Mouse (Mus musculus) adrenal gland (tissue): ENCODE data around the gene Eno1.

Experiments
- intact Hi-C: fragments of 180-260 bp; cut with DNase I; formaldehyde crosslinking; loops from one replicate; pipeline ENCODE4 v1.15.1; 2025
- long read RNA-seq, 2 experiments: library from polyadenylated mRNA; unstranded; transcript quantifications; one replicate each; pipeline ENCODE4 v2.0.0; 2020; ENCODE audit warnings: borderline replicate concordance in 1 of 2; ENCODE audit not compliant: insufficient replicate concordance in 1 of 2

The Eno1 gene
- long read RNA-seq, experiment 1, transcript Eno1-207 (3 exons, 578 nt), result minor isoform, 17 of 732 reads
- long read RNA-seq, experiment 1, transcript Eno1-202 (12 exons, 2,027 nt), result major isoform, 657 of 732 reads
- long read RNA-seq, experiment 1, partial matches to known transcripts, result 45 of 732 reads
- long read RNA-seq, experiment 1, other reads (novel, unspliced or antisense), result 12 of 732 reads
- long read RNA-seq, experiment 2, transcript Eno1-207 (3 exons, 578 nt), result minor isoform, 11 of 495 reads
- long read RNA-seq, experiment 2, transcript Eno1-202 (12 exons, 2,027 nt), result major isoform, 449 of 495 reads
- long read RNA-seq, experiment 2, partial matches to known transcripts, result 25 of 495 reads
- long read RNA-seq, experiment 2, other reads (novel, unspliced or antisense), result 10 of 495 reads

DNA sequence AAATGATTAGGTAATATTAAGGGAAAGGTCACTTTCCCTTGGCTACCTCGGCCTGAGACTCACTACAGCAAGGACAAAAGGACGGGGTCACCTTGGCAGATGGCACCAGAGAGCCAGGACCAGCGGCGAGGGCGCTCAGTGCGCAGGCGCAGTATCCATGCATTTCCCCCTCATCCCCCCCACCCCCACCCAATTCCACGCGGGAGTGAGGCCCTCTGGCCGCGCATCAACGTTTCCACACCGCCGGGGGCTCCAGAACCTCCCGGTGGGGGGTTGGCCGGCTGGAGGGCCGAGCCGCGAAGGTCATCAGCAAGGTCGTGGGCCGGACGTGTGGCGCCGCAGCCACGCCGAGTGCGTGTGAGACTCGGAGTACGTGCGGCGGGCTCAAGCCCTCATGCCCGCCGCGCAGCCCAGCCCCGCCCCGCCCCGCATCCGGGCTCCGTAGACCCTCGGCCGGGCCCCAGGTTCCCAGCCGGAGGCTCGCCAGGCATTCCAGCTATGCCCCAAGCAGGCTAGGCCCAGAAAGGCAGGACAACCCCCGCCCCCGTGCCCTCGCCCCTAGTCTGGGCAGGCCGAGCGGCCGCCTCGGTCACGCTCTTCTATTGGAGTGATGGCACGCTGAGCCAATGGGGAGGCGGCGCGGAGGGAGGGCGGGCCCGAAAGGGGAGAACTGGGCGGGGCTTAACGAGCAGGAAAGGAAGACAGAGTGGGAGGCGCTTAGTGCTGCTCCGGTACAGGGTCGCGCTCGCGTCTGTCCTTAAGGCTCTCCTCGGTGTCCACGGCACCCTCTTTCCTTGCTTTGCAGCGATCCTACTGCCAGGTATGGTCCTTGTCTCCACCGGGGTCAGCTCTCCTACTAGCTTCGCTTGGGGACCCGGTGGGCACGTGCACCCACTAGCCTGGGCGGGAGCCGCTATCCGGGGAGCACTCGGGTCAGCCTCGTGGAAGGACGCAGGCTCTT lies at the start of gene Eno1:
Gene Eno1, plus strand, starts transcription at position 201 of the 961 bp plus-strand sequence.
- intact Hi-C loops, result no loop called here

DNA sequence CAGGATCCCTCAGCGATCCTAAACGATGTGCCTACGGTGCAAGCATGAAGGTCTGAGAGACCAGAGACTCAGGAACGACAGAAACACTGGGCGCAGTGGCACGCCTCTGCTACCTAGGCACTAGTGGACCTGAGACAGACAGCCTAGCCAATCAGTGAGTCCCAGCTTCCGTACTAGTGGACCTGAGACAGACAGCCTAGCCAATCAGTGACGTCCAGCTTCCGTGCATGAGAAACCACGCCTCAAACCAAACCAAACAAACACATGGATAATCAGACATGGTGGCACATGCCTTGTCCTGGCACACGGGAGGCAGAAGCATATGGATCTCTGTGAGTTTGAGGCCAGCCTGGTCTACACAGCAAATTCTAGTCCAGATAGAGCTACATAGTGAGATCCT lies 48.3 kb upstream of the Eno1 start:
- intact Hi-C loops, result no loop called here

DNA sequence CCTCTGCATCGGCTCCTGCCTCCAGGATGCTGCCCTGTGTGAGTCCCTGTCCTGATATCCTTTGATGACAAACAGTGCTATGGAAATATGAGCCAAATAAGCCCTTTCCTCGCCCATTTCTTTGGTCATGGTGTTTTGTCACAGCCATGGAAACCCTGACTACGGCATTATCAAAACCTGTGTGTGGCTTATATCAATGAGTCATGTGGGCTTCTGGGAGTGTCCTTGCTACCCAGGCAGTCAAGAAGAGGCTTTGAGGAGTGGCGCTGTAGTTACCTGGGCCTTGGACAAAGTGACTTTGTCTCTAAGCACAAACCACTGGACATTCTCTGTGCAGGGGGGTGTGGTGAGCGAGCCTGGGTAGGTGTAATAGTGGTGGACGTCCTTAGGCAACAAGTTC lies 44.3 kb upstream of the Eno1 start:
- intact Hi-C loops, result no loop called here

DNA sequence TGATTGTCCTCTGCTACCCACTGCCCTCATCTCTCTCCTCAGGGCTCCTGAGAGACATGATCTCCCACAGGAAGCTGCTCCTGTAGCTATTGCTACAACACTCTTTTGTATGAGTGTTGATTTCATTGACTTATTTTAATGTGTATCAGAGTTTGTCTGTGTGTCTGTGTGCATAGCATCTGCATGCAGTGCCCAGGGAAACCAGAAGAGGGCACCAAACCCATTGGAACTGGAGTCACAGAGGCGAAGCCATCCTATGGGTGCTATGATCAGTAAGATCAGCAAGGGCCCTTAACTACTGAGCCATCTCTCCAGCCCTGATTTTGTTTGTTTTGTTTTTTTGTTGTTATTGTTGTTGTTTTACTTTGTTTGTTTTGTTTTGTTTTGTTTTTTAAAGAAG lies 42.6 kb upstream of the Eno1 start:
- intact Hi-C loops, result no loop called here

DNA sequence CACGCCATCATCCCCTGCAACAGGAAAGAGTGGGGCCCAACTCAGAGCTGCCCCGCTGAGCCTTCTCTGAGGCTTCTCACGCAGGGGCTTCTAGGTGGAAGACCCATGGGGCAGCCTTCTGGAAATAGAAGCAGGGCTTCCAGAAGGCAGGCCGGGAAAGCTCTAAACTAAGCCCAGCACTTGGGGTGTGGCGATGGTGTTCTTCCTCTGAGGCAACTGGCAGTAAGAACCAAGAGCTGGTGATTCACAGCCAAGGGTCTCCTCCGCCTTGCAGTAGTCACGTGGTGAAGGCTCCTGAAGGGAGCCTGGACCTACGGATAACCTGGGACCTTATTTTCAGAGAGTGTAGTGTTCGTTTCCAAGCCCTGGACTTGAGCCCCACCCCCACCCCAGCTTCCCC lies 38.3 kb upstream of the Eno1 start:
- intact Hi-C loops, result no loop called here

DNA sequence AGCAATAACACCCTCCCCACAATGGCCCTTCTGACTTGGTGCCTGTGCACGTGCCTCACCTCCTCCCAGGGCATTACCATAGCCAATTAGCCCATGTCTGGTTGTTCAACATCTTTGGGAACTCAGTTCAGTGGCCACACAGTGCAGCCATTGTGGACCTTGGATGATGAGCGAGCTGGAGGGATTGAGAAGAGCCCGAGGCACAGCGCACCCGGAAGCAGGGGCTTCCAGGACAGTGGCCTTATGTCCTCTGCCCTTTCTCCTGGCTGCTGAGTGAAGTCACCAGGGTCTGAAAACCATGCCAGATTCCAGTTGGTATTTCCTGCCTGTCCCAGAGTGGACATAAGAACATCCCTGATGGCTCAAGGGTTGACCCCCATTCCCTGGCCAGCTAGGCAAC lies 35.3 kb upstream of the Eno1 start, which contains the start of gene Car6:
Gene Car6, minus strand, starts transcription at position 101 of the 400 bp plus-strand sequence.
- intact Hi-C loops, result no loop called here

DNA sequence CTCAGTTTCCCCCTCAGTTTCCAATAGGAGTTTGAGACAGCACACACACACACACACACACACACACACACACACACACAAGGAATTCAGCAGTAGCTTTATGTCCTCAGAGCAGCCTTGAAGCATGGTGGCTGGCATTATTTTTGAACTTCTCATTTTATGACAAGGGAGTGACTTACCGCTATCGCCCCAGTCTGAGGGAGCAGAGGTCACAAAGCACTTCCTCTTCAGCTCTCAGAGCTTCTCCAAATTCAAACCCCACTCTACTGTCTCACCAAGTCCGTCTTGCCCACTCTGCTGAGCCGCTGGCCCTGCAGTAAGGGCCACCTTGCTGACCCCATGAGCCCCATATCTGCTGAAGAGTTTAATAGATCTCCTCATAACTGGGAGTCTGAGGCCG lies 33.8 kb upstream of the Eno1 start:
- intact Hi-C loops, result no loop called here

DNA sequence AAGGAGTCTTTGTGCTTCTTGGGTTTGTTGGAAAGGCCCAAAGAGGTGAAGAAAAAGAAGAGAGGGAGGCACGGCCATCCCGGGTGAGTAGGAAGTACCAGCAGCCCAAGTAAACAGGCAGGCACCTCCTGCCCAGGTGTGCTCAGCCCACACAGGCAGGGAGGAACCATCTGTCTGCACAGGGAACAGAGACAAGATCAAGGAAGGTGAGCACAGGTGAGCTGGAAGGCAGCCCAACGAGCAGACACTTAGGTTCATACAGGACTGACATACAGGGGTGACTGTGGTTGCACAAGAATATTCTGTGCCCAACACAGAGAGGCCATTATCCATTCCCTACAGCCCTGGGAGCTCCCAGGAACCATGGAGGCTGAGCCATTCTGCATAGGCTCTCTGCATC lies 31.6 kb upstream of the Eno1 start:
- intact Hi-C loops, result no loop called here

DNA sequence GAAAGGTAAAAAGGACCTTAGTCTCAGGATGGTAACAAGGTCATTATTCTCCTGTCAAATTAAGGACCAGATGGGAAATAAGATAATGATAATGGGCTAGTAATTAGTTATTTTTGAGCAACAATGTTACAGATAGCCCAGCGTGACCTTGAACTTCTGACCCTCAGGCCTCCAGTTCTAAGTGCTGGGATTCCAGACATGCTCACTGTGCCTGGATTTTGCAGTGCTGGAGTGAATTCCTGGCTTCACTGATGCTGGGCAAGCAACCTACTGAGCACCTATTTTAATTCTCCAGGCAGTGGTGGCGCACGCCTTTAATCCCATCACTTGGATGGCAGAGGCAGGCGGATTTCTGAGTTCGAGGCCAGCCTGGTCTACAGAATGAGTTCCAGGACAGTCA lies 26.8 kb upstream of the Eno1 start:
- intact Hi-C loops, result loop anchor here (5.0 kb wide), 1 partner anchor 38 kb away; no protein-coding TSS in a partner anchor

DNA sequence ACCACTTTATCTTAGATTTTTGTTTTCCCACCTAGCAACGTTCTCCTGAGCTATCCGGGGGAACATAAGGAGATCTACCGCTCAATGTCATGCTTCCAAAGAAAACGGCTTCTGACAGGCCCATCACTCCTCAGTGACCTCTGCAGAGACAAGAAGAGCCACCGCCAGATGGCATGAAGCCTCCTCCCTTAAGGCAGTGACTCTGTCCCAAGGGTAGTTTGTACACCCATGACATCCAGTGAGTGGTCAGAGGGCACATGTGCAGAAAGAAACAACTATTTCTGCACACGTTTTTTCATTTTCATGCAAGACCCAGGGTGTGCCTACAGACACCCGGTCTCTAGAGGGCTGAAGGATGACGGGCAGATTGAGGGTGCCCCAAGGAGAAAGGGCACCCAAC lies 26.2 kb upstream of the Eno1 start:
- intact Hi-C loops, result loop anchor here (5.0 kb wide), 1 partner anchor 37 kb away; no protein-coding TSS in a partner anchor

DNA sequence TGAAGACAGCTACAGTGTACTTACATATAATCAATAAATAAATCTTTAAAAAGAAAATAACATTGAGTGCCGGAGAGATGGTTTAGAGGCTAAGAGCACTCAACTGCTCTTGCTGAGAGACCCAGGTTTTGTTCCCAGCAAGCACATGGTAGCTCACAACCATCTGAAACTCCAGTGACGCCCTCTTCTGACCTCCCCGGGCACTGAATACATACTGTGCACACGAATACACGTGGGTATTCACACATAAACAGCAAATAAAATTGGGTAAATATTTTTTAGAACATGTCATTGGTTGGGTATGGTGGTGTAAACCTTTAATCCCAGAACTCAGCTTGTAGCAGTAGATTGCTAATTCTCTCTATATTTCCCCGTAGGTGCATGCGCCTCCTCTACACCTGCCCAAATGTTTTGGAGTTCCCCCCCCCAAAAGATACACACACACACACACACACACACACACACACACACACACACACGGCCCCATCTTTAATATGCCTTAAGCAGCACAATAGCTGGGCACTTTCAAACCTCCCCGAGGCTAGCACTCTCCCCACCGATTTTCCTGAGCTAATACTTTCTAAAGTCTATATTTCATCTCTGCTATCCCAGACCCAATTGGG lies 24.5 kb upstream of the Eno1 start:
- intact Hi-C loops, result loop anchor here (5.0 kb wide), 1 partner anchor 35 kb away; no protein-coding TSS in a partner anchor

DNA sequence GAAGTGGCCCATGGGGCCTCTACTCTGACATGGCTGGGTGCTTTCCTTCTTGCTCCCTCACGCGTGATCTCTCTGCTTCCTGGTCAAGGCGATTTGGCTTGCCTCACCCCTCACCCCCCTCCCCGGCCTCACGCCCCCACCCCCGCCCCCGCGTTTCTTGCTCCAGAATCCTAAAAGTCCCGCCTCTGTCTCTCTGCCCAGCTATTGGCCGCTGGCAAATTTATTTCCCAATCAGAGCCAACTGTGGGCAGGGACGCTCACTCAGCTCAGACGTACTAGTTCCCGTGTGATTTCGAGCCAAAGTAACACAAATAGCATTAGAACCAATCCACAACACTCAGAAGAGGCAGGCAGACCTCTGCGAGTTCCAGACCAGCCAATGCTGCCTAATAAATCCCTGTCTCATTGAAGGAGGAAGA lies 24.0 kb upstream of the Eno1 start:
- intact Hi-C loops, result loop anchor here (5.0 kb wide), 1 partner anchor 35 kb away; no protein-coding TSS in a partner anchor

DNA sequence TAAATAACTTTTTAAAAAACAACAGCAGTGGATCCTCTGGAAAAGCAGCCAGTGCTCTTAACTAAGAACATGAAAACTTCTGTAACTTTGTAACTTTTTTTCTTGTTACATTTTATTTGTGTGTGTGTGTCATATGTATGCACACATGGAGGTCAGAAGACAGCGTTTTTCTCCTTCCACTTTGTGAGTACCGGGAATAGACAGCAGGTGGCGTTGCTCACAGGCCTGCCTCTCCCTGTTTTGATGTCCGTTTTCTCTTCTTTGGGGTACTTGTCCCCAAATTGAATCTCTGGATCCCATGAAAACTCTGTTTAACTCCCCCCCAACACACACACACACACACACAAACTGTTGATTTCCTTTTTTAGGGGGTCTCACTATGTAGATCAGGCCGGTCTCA lies 22.6 kb upstream of the Eno1 start:
- intact Hi-C loops, result loop anchor here (5.0 kb wide), 1 partner anchor 33 kb away; no protein-coding TSS in a partner anchor

DNA sequence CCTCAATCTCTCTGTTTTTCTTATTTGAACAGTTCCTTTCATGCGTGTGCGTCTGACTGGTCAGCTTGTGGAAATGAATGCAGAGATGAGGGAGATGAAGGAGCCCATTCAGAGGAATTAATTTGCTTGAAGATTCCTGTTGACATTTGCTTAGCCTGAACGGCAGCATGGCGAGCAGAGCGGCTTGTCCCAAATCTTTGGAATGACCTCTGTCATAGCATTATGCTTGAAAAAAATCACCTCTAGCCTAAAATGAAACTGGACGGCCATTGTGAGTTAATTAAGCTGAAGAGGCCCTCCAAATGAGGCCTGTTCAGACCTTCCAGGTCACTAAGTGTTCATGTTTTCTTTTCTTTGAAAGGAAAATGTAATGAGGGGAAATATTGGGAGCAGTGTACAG lies 20.1 kb upstream of the Eno1 start:
- intact Hi-C loops, result no loop called here

DNA sequence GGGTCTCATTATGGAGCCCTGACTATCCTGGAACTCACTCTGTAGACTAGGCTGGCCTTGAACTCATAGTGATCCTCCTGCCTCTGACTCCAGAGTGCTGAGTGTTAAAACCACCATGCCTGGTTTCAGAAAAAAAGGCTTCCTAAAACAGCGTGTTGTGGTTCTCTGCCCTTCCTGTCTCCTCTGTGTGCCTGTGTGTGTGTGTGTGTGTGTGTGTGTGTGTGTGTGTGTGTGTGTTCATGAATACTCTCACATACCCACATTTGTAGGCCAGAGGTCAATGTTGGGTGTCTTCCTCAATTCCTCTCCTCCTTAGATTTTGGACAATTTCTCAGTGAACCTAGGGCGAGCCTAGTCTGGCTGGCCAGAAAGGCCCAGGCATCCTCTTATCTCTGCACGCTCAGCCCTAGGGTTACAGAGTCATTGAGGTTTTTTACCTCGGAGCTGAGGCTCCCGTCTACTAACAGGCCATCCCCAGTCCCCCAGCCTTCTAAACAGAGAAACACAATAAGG lies 19.4 kb upstream of the Eno1 start:
- intact Hi-C loops, result no loop called here

DNA sequence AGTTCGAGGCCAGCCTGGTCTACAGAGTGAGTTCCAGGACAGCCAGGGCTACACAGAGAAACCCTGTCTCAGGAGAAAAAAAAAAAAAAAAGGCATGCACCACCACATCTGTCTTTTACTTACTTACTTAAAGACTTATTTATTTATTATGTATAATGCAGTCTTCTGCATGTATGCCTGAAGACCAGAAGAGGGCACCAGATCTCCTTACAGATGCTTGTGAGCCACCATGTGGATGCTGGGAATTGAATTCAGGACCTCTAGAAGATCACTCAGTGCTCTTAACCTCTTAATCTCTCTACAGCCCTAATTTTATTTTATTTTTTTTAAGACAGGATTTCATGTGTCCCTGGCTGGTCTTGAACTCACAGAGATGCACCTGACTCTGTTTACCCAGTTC lies 18.6 kb upstream of the Eno1 start:
- intact Hi-C loops, result loop anchor here (2.0 kb wide), 1 partner anchor 41 kb away; no protein-coding TSS in a partner anchor

DNA sequence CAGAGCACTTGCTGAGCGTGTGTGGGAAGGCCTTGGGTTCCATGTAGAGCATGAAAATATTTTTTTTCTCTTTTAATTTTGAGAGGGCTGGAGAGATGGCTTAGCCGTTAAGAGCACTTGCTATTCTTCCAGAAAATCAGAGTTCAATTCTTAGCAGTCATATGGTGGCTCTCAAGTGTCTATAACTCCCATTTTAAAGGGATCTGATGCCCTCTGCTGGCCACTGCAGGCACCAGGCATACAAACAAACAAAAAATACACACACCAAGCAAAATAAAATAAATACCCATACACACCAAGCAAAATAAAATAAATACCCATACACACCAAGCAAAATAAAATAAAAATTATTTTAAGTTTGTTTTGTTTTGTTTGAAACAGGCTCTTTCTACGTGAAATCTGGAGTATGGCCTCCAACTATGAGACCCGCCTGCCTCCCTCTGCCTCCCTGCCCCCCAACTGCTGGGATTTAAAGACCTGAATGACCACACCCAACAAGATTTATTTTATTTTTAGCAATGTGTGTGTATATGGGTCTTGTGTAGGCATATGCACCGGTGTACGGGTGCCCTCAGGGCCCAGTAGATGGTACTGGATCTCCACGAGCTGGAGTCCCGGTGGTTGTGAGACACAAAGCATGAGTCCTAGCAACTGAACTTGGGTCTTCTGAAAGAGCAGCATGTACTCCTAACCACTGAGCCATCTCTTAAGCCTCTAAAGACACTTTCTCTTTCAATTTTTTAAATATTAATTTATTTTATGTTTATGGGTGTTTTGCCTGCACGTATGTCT lies 16.8 kb upstream of the Eno1 start:
- intact Hi-C loops, result loop anchor here (2.0 kb wide), 1 partner anchor 43 kb away; no protein-coding TSS in a partner anchor

DNA sequence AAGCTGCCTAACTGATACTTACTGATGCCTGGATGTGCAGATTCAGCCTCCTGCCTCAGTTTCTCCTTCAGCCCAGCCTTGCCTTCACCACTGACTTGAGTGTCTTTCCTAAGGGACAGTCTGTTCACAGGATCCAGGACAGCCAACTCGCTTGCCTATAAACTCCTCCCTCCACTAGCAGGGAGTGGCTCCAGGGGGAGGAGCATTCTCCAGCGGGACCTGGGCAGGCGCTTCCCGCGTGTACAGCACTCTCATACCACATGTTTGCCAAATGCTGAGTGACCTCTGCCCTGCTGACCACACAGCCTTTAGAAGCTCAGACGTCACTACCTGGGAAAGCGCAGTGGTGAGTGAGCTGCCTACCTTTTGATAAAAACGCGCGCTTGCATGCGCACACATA lies 15.9 kb upstream of the Eno1 start:
- intact Hi-C loops, result no loop called here

DNA sequence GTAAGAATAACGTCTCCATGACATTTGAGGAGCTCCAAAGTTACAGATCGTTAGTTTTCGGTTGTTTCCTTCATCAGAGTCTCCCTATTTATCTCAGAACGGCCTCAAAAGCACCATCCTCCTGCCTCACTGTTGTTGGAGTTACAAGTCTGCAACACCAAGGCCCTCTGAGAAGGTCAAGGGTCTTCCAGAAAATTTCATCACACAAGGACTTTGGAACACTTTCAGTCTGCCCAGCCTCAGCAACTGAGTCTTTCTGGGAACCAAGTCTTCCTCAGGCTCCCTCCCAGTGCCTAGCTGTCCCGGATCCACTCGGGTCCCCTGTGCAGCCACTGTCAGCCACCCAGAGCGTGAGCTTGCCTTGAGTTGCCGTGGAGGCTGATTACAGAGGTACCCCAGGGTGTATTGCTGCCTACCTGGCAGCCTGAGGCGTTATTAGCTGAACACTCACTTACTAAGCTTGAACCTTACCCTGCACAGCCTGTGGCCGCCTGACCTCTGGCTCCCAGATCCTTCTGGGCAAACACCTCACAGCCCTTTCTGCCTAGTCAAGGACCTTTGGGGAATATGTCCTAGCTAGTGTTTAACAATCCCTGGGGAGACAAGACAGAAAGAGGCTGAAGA lies 15.4 kb upstream of the Eno1 start:
- intact Hi-C loops, result no loop called here

DNA sequence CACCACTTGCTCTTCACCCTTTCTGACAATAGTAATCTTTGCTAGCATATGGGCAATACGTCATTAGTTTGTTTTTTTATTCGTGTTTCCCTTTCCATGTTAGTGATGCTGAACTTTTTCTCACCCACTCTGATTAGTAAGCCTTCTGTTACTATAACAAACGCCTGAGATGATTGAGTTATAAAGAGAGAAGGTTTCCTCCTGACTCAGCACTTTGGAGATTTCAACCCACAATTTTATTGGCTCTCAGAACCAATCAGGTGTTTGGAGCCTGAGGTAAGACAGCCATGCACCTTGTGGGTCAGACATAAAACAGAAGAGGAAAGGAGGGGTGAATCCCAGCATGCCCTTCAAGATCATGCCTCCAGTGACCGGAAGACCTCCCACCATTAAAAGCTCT lies 12.7 kb upstream of the Eno1 start:
- intact Hi-C loops, result no loop called here
